In the genomic region with DNA sequence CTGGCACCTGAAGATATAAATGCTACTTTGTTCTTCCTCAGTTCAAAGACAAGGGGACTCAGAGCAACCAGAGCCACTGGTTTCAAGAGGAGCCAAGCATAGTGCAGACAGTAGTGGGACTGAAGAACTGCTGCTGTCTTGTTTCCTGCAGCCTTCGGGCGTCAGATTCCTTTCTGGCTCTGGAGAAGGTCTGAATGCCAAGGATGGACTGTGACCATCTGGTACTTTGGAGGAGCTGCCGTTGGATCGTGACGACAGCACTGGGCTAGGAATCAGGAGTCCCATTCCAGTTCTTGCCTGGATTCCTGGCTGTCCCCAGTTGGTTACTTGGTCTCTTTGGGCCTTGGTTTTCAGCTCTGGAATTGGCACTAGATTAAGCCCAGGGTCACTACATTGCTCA, we compare ENCODE assay signal across 10 mouse cellular contexts. TPM values are rescaled to one million over a fixed set of nuclear protein-coding genes. Genes with fewer than 3 reads are reported as not detected.
A peak's percentile ranks its signal among the peaks of the same experiment; 100 is the strongest.
DNase-seq lines count a peak whose midpoint lies in the region; ATAC-seq and TF ChIP-seq lines count a peak whose summit lies in the region.
"Had no signal": no experiment of that assay in that cellular context is flagged by ENCODE, and none has a peak within 500 bp of the region (broad histone marks: within the 10 kb centered on the region; RNA-seq: fewer than 3 reads in every experiment).

No protein-coding gene starts in this region.

- no peaks in the 10 kb centered on the region for H3K36me3 ChIP-seq in intestine, embryonic 14.5 days (ENCODE audit: control insufficient read depth, insufficient read depth, low read length)
- H3K36me3 ChIP-seq in intestine, embryonic 15.5 days: no peaks in the 10 kb centered on the region
- H3K36me3 ChIP-seq in heart, adult 2 months (ENCODE audit: control insufficient read depth, insufficient read depth, low read length): no peaks in the 10 kb centered on the region
- H3K36me3 ChIP-seq in lung, embryonic 14.5 days (ENCODE audit: insufficient read depth): no peaks in the 10 kb centered on the region
- no peaks in the 10 kb centered on the region for H3K36me3 ChIP-seq in liver, postnatal 0 days (replicated peaks; ENCODE audit: insufficient read depth, low read length)
- H3K36me3 ChIP-seq: embryonic facial prominence, embryonic 12.5 days had no signal

- H3K79me2 ChIP-seq in heart, adult 2 months (replicated peaks; ENCODE audit: control insufficient read depth, insufficient read depth, low read length): no peaks in the 10 kb centered on the region

- no peak for TF ChIP-seq POLR2A in heart, adult 2 months (IDR thresholded peaks at IDR 0.05; ENCODE audit: insufficient read depth, low read depth, low read length)

- H3K4me1 ChIP-seq in intestine, embryonic 14.5 days (replicated peaks; ENCODE audit: control insufficient read depth, insufficient read depth, low read length): peaks cover 6% of the 10 kb centered on the region; the same call in 1 of the 2 replicates
- H3K4me1 ChIP-seq in intestine, embryonic 15.5 days (replicated peaks): peaks cover 8% of the 10 kb centered on the region
- H3K4me1 ChIP-seq in heart, adult 2 months (ENCODE audit: control insufficient read depth, insufficient read depth, low read length): no peaks in the 10 kb centered on the region
- H3K4me1 ChIP-seq in lung, embryonic 14.5 days (ENCODE audit: insufficient read depth): peaks cover 6% of the 10 kb centered on the region; the same call in 1 of the 2 replicates
- H3K4me1 ChIP-seq in liver, postnatal 0 days (ENCODE audit: insufficient read depth): no peaks in the 10 kb centered on the region
- H3K4me1 ChIP-seq: embryonic facial prominence, embryonic 12.5 days had no signal

- H3K9ac ChIP-seq in intestine, embryonic 14.5 days (ENCODE audit: low read length): no peak overlapping the region
- no peak overlapping the region for H3K9ac ChIP-seq in intestine, embryonic 15.5 days
- no peak overlapping the region for H3K9ac ChIP-seq in heart, adult 2 months (ENCODE audit: low read depth, low read length)
- H3K9ac ChIP-seq in lung, embryonic 14.5 days: no peak overlapping the region
- no peak overlapping the region for H3K9ac ChIP-seq in liver, postnatal 0 days (replicated peaks)
- H3K9ac ChIP-seq: embryonic facial prominence, embryonic 12.5 days had no signal

- H3K4me3 ChIP-seq in intestine, embryonic 14.5 days (ENCODE audit: low read depth, low read length): no peak overlapping the region
- H3K4me3 ChIP-seq in intestine, embryonic 15.5 days (replicated peaks): no peak overlapping the region
- H3K4me3 ChIP-seq in heart, adult 2 months: no peak overlapping the region
- H3K4me3 ChIP-seq in lung, embryonic 14.5 days (ENCODE audit: low read depth, low read length): no peak overlapping the region
- no peak overlapping the region for H3K4me3 ChIP-seq in liver, postnatal 0 days (ENCODE audit: low read depth, low read length)
- H3K4me3 ChIP-seq: embryonic facial prominence, embryonic 12.5 days; left cerebral cortex, adult 2 months had no signal

- DNase-seq in intestine, embryonic 14.5 days (ENCODE audit: low spot score): no peak
- DNase-seq in heart, adult 2 months: peak; percentile 56 to 60
- peak; percentile 75 for DNase-seq in lung, embryonic 14.5 days
- DNase-seq in liver, postnatal 0 days: no peak

- no peak for TF ChIP-seq EP300 in heart, adult 2 months (IDR thresholded peaks at IDR 0.05; ENCODE audit: insufficient read depth, low read depth, low read length)
- no peak for TF ChIP-seq EP300 in liver, postnatal 0 days (IDR thresholded peaks at IDR 0.05; ENCODE audit: low read depth)

- H3K27ac ChIP-seq in intestine, embryonic 14.5 days (ENCODE audit: low read depth): peak overlapping the region; percentile 43; the same call in 1 of the 2 replicates
- H3K27ac ChIP-seq in intestine, embryonic 15.5 days: no peak overlapping the region
- no peak overlapping the region for H3K27ac ChIP-seq in heart, adult 2 months
- H3K27ac ChIP-seq in lung, embryonic 14.5 days (ENCODE audit: low read depth): peak overlapping the region; percentile 9; the same call in 1 of the 2 replicates
- H3K27ac ChIP-seq in liver, postnatal 0 days (ENCODE audit: low read depth): no peak overlapping the region
- H3K27ac ChIP-seq: embryonic facial prominence, embryonic 12.5 days; left cerebral cortex, adult 2 months had no signal

- H3K9me3 ChIP-seq in intestine, embryonic 14.5 days (ENCODE audit: control insufficient read depth, low read length): no peaks in the 10 kb centered on the region
- no peaks in the 10 kb centered on the region for H3K9me3 ChIP-seq in intestine, embryonic 15.5 days
- H3K9me3 ChIP-seq in lung, embryonic 14.5 days (ENCODE audit: low read depth, low read length): no peaks in the 10 kb centered on the region
- no peaks in the 10 kb centered on the region for H3K9me3 ChIP-seq in liver, postnatal 0 days (ENCODE audit: low read length)
- H3K9me3 ChIP-seq: embryonic facial prominence, embryonic 12.5 days had no signal

- H3K27me3 ChIP-seq in intestine, embryonic 14.5 days (replicated peaks; ENCODE audit: control insufficient read depth, insufficient read depth, low read length): no peaks in the 10 kb centered on the region
- no peaks in the 10 kb centered on the region for H3K27me3 ChIP-seq in intestine, embryonic 15.5 days (replicated peaks)
- H3K27me3 ChIP-seq in heart, adult 2 months (ENCODE audit: control insufficient read depth, insufficient read depth, low read length): no peaks in the 10 kb centered on the region
- H3K27me3 ChIP-seq in lung, embryonic 14.5 days (ENCODE audit: insufficient read depth, low read length): no peaks in the 10 kb centered on the region
- no peaks in the 10 kb centered on the region for H3K27me3 ChIP-seq in liver, postnatal 0 days (ENCODE audit: insufficient read depth, low read length)
- H3K27me3 ChIP-seq: embryonic facial prominence, embryonic 12.5 days had no signal

- no peak overlapping the region for H3K4me2 ChIP-seq in intestine, embryonic 14.5 days (ENCODE audit: low read length)
- no peak overlapping the region for H3K4me2 ChIP-seq in intestine, embryonic 15.5 days (replicated peaks)
- no peak overlapping the region for H3K4me2 ChIP-seq in lung, embryonic 14.5 days
- H3K4me2 ChIP-seq in liver, postnatal 0 days (ENCODE audit: low read depth, low read length): no peak overlapping the region
- H3K4me2 ChIP-seq: embryonic facial prominence, embryonic 12.5 days had no signal

- intact Hi-C loops in heart, adult 2 months (cut with DNase I): no loop called here

- WGBS in intestine, embryonic 14.5 days: 33% methylated on average over 5 of the region's 5 CpGs
- 32% methylated on average over 5 of the region's 5 CpGs for WGBS in intestine, embryonic 15.5 days
- 24% methylated on average over 5 of the region's 5 CpGs for WGBS in heart, adult 2 months
- 11% methylated on average over 5 of the region's 5 CpGs for WGBS in lung, embryonic 14.5 days
- 74% methylated on average over 5 of the region's 5 CpGs for WGBS in liver, postnatal 0 days (ENCODE audit: insufficient replicate concordance)

- no peak for ATAC-seq in intestine, embryonic 14.5 days (replicated peaks; ENCODE audit: low FRiP score, low TSS enrichment, low read depth)
- ATAC-seq in intestine, embryonic 15.5 days: no peak
- peak; percentile 97 for ATAC-seq in cerebellum, adult (ENCODE audit: insufficient number of reproducible peaks, low FRiP score, low TSS enrichment)
- ATAC-seq in lung, embryonic 14.5 days (ENCODE audit: insufficient read depth): peak; percentile 84
- ATAC-seq in erythroid progenitor cell, adult 5-6 weeks (replicated peaks; ENCODE audit: low FRiP score, poor library complexity, severe bottlenecking): no peak
- no peak for ATAC-seq in granulocyte monocyte progenitor cell, adult 5-6 weeks (replicated peaks; ENCODE audit: poor library complexity, severe bottlenecking)
- ATAC-seq in liver, postnatal 0 days: no peak

- TF ChIP-seq CTCF in heart, adult 2 months (IDR thresholded peaks at IDR 0.05): no peak
- TF ChIP-seq CTCF in lung, embryonic 14.5 days (IDR thresholded peaks at IDR 0.05; ENCODE audit: low read depth): no peak
- no peak for TF ChIP-seq CTCF in liver, postnatal 0 days (IDR thresholded peaks at IDR 0.05; ENCODE audit: low read depth)

RNA-seq across cellular contexts. Expression of gene Usp47, which starts 11.2 kb away (rescaled TPM):
- 82.1 and 82.6 TPM in 2 replicates for polyA plus RNA-seq in intestine, embryonic 14.5 days (2014; fragmentation: Nextera tagmentation; extraction: Ambion mirVana)
- polyA plus RNA-seq in intestine, embryonic 15.5 days (2015; fragmentation: Nextera tagmentation; extraction: Ambion mirVana): 55.9 and 61.5 TPM in 2 replicates
- 10 to 100 TPM; 78.0 to 90.2 TPM for total RNA-seq in heart, adult 2 months (2021)
- 15.7 and 33.8 TPM in 2 replicates for polyA plus RNA-seq in heart, adult 2 months (2012; rRNA removed)
- 91.1 and 92.1 TPM in 2 replicates for polyA plus RNA-seq in lung, embryonic 14.5 days (2014; fragmentation: Nextera tagmentation; extraction: Ambion mirVana)
- 24.7 and 26.3 TPM in 2 replicates for total RNA-seq in erythroid progenitor cell, adult 5-6 weeks (2015; ENCODE audit: low replicate concordance)
- 62.9 and 64.2 TPM in 2 replicates for total RNA-seq in erythroid progenitor cell, adult 5-6 weeks (2017; ENCODE audit: low replicate concordance)
- total RNA-seq in granulocyte monocyte progenitor cell, adult 5-6 weeks (2014; fragmentation: Nextera tagmentation): 49.8 and 52.5 TPM in 2 replicates
- 125 and 135 TPM in 2 replicates for total RNA-seq in granulocyte monocyte progenitor cell, adult 5-6 weeks (2017)
- 12.5 and 14.4 TPM in 2 replicates for polyA plus RNA-seq in liver, postnatal 0 days (2015; fragmentation: Nextera tagmentation; extraction: Ambion mirVana)

Comparison
In these comparisons a context has a peak if more than half of its experiments do, and no peak if none do; other contexts are left out.
1. H3K27ac ChIP-seq: peak in intestine, embryonic 14.5 days (single experiment) and lung, embryonic 14.5 days (single experiment); none in intestine, embryonic 15.5 days (single experiment), heart, adult 2 months (single experiment) and liver, postnatal 0 days (single experiment).
2. ATAC-seq: peak in cerebellum, adult (single experiment) and lung, embryonic 14.5 days (single experiment); none in intestine, embryonic 14.5 days (single experiment), intestine, embryonic 15.5 days (single experiment), erythroid progenitor cell, adult 5-6 weeks (single experiment), granulocyte monocyte progenitor cell, adult 5-6 weeks (single experiment) and liver, postnatal 0 days (single experiment).
3. DNase-seq: peak in heart, adult 2 months (2 of 2) and lung, embryonic 14.5 days (single experiment); none in intestine, embryonic 14.5 days (single experiment) and liver, postnatal 0 days (single experiment).